Mouse (Mus musculus) testis, adult 2 months (tissue): ENCODE measurements at regions not wholly inside any gene's neighbourhood (a gene's known extent, or its start where the extent isn't known, plus 50 kb on each side); places are given as distances from the start of the nearest gene placed in this dataset.

ENCODE experiments used
- H3K27ac ChIP-seq: fragments of 200-500 bp; 2 replicates; pipeline ENCODE4 v1.5.1; 2012; ENCODE audit warnings: low read depth, low read length; ENCODE audit not compliant: control insufficient read depth, insufficient read depth
- H3K27me3 ChIP-seq: fragments of 200-500 bp; 2 replicates; pipeline ENCODE4 v1.6.1; 2012; ENCODE audit warnings: mild to moderate bottlenecking, low read length, moderate library complexity; ENCODE audit not compliant: control insufficient read depth, insufficient read depth
- H3K36me3 ChIP-seq: fragments of 200-500 bp; 2 replicates; pipeline ENCODE4 v1.6.1; 2012; ENCODE audit warnings: mild to moderate bottlenecking, low read length; ENCODE audit not compliant: control insufficient read depth, insufficient read depth
- H3K4me1 ChIP-seq: fragments of 200-500 bp; 2 replicates; pipeline ENCODE4 v1.6.1; 2012; ENCODE audit warnings: low read length; ENCODE audit not compliant: control insufficient read depth, insufficient read depth
- H3K4me3 ChIP-seq: fragments of 200-500 bp; 2 replicates; pipeline ENCODE4 v1.5.1; 2012; ENCODE audit warnings: low read depth, mild to moderate bottlenecking, low read length, moderate library complexity, mixed read lengths; ENCODE audit not compliant: control insufficient read depth
- CTCF ChIP-seq: fragments of 200-500 bp; IDR thresholded peaks from 2 replicates; pipeline ENCODE4 v1.5.1; 2012; ENCODE audit warnings: low read depth, mild to moderate bottlenecking, inconsistent platforms, low read length, moderate library complexity; ENCODE audit not compliant: control insufficient read depth, insufficient read depth, insufficient replicate concordance
- POLR2A ChIP-seq: fragments of 200-500 bp; IDR thresholded peaks from 2 replicates; pipeline ENCODE4 v1.6.1; 2012; ENCODE audit warnings: low read depth, mild to moderate bottlenecking, inconsistent platforms, low read length, moderate library complexity; ENCODE audit not compliant: control insufficient read depth

DNA sequence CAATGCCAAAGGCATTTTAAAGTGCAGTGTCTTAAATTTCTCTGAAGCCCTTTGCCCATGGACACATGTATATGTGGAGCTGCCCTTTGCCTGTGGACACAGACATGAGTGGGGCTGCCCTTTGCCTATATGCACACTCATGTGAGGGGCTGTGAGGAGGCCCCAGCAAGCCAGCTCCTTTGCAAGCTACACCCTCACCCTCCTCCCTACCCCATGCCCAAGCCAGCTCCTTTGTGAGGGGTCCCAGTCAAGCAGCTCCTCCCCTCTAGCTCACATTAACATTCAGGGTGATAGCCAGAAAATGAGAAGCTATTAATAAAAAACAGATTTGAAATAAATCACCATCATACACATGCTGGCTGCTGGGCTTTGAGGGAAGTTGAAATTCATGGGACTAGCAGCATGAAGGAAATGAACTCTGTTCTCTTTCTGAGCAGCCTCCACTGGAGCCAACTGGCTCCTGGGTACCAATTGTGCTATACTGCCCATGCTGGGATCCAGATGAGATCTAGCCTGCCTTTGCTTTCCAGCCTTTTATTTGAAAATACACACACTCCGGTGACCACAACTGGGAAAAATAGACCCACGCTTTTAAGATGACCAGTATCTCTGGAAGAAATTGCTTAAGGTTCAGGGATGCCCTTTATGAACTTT is 151.4 kb downstream of the Abcc12 start:
- Histone ChIP-seq H3K27ac (no peak overlapping the region), H3K36me3 (no peaks in the 10 kb centered on the region), H3K4me3 (no peak overlapping the region), H3K4me1 (no peaks in the 10 kb centered on the region), H3K27me3 (no peaks in the 10 kb centered on the region)
- TF ChIP-seq CTCF = no peak
- TF ChIP-seq POLR2A = no peak

DNA sequence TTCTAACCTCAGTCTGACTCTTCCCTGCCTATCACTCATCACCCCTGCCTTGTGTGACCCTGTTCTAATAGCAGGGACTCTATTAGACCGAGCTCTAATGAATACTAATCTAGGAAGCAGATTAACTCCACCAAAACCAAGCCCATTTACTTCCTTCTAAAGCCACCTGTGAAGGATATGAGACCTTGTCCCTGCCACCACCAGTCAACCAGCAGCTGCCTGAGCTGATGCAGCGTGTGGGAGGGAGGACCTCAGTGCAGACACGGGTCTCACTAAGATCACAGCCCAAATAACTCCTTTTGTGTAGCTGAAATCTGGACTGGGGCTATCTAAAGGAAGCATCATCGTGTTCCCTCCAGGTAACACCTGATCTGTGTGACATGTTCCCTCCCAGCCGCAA is 152.4 kb downstream of the Abcc12 start:
- H3K36me3 ChIP-seq = no peaks in the 10 kb centered on the region
- no peak overlapping the region for H3K4me3 ChIP-seq
- no peak overlapping the region for H3K27ac ChIP-seq
- no peaks in the 10 kb centered on the region for H3K27me3 ChIP-seq
- no peak for TF ChIP-seq POLR2A
- H3K4me1 ChIP-seq = no peaks in the 10 kb centered on the region

DNA sequence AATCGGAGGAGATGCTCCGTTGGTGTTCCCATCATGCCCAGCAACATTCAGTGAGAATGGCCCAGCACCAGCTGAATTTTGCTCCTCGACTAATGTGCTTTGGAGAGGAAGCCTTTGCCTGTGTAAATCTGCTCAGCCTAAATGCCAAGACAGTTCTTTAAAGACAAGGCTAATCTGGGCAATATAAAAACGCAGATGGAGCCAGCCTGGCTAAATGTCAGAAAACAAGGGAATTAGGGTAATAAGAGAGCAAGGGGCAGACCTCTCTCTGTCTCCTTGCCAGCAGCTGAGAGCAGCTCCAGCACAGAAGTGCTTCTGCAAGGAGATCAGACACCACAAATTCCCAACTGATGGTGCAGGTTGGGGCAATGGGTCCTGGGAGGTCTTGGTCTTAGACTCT is 154.4 kb downstream of the Abcc12 start:
- no peaks in the 10 kb centered on the region for H3K27me3 ChIP-seq
- no peak overlapping the region for H3K27ac ChIP-seq
- no peaks in the 10 kb centered on the region for H3K4me1 ChIP-seq
- no peak overlapping the region for H3K4me3 ChIP-seq
- no peaks in the 10 kb centered on the region for H3K36me3 ChIP-seq
- TF ChIP-seq POLR2A (no peak), CTCF (no peak)

DNA sequence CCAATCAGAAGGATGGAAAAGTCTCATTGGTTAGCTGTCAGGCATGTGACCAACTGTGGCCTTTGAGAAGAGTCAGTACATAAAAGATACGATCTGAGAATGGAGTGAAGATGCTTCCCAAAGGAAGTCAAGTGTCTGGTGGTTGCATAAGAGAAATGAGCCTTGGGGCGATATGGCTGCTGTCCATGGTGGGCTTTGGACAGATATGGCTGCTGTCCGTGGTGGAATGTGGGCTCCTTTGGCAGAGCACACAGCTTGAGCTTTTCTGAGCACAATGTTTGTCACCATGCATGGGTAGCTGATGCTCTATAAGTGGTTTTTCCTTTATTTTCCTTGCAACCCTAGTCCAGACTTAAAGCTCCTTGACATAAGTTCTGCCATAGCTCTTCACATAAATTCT is 155.1 kb downstream of the Abcc12 start:
- no peaks in the 10 kb centered on the region for H3K36me3 ChIP-seq
- TF ChIP-seq CTCF (no peak), POLR2A (no peak)
- no peak overlapping the region for H3K27ac ChIP-seq
- H3K4me1 ChIP-seq = no peaks in the 10 kb centered on the region
- H3K4me3 ChIP-seq = no peak overlapping the region
- H3K27me3 ChIP-seq = no peaks in the 10 kb centered on the region

DNA sequence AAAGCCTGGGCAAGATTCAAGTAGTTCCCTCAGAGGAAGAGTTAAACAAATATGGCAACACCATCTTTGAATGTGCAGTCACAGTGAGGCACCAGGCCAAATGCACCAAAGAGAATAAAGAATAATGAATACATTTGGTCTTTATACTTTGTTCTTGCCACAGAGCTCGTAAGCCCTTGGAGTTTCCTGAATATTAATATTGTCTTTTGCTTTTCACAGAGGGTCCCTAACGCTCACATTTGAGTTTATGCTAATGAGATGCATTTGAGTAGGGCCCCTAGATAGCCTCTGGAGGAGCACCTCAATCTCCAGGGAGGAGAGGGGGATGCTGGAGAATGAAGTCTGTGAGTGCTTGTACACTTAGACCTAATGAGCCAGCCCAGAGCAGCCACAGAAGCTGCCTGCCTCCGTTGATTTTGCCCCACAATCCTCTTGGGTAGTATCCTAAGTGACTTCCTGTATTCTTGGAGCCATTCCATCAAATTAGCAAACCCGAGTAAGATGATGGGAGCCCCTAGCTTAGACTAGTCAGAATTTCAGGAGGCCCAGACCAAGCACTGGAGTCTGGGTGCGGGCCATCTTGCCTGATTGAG is 161.3 kb downstream of the Abcc12 start:
- H3K4me3 ChIP-seq = no peak overlapping the region
- no peaks in the 10 kb centered on the region for H3K4me1 ChIP-seq
- no peaks in the 10 kb centered on the region for H3K27me3 ChIP-seq
- TF ChIP-seq POLR2A (no peak), CTCF (no peak)
- no peak overlapping the region for H3K27ac ChIP-seq
- H3K36me3 ChIP-seq = no peaks in the 10 kb centered on the region

GRCm38 (mm10) chr8:86418414-86418981 is 162.0 kb downstream of the Abcc12 start:
- no peak overlapping the region for H3K27ac ChIP-seq
- no peak for TF ChIP-seq POLR2A
- TF ChIP-seq CTCF = no peak

DNA sequence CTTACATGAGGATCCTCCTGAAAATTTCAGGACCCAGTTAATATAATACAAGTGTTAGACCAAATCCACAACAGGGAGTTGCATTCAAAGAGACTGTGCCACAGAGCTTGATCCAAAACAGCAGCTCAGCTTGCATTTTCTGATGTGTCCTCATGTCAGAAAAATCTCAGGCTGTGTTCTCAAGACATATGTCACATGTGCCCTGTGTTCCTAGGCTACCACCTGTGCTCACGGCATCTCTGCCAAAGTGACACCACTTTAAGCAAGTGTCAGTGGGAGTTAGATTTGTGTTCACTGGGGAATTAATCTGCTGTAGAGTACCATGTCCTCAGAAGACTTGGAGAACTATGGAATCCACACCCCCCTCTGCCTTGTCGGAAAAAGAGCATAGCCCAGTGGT is 165.3 kb downstream of the Abcc12 start:
- TF ChIP-seq CTCF (no peak), POLR2A (no peak)
- no peak overlapping the region for H3K4me3 ChIP-seq
- H3K36me3 ChIP-seq = no peaks in the 10 kb centered on the region
- H3K4me1 ChIP-seq = no peaks in the 10 kb centered on the region
- no peak overlapping the region for H3K27ac ChIP-seq
- no peaks in the 10 kb centered on the region for H3K27me3 ChIP-seq

More at GRCm38 (mm10) chr8:86418414-86418981, 162.0 kb downstream of the Abcc12 start:
- H3K4me3 ChIP-seq = no peak overlapping the region
- no peaks in the 10 kb centered on the region for H3K36me3 ChIP-seq
- H3K4me1 ChIP-seq = no peaks in the 10 kb centered on the region
- no peaks in the 10 kb centered on the region for H3K27me3 ChIP-seq

DNA sequence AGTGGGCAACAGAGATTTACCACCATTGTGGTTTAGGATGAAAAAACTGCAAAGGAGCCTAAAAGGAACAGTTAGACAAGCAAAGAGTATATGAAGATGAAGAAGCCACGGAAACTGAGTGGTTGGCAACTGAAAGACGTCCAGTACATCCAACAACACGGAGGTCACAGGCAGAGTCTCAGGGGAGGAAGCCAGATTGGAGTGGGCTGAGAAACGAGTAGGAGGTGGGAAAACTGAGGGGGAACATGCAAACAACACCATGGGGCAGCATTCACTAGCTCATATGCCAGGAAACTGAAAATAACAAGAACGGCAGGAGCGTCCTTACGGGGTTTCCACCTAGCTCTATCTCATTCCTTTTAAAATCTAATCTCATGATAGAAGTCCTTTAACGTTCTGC is 169.3 kb downstream of the Abcc12 start:
- TF ChIP-seq POLR2A (no peak), CTCF (no peak)
- H3K4me1 ChIP-seq = no peaks in the 10 kb centered on the region

More for the DNA sequence above, 169.3 kb downstream of the Abcc12 start:
- H3K36me3 ChIP-seq = no peaks in the 10 kb centered on the region
- no peak overlapping the region for H3K4me3 ChIP-seq
- no peak overlapping the region for H3K27ac ChIP-seq
- H3K27me3 ChIP-seq = no peaks in the 10 kb centered on the region
